Mouse (Mus musculus): ENCODE measurements around the gene Pik3c2b.

DNA sequence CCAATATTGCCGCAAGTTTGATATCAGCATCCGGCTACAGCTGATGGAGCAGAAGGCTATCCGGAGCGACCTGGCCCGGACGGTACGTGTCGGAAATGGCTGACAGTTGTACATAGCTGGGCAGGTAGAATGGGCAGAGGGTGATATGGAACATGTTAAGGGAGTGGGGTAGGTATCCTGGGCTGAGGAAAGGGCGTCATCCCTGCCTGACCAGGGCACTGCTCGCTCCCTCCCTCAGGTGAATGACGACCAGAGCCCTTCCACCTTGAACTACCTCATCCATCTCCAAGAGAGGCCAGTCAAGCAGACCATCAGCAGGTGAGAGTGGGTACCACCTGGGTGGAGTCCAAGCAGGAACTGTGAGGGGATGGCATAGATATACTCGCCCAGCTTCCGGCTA lies 29.1 kb downstream of the Pik3c2b start:
- TF ChIP-seq CTCF (IDR thresholded peaks at IDR 0.05; ENCODE audit: insufficient read depth, low read length), result no peak
- no peak for TF ChIP-seq POLR2A (IDR thresholded peaks at IDR 0.05; ENCODE audit: borderline replicate concordance, extremely low read depth, low read depth, low read length)
